Mouse (Mus musculus) kidney, postnatal 36 days (tissue): ENCODE measurements at regions not wholly inside any gene's neighbourhood (a gene's known extent, or its start where the extent isn't known, plus 50 kb on each side); places are given as distances from the start of the nearest gene placed in this dataset.

ENCODE experiments used
- DNase-seq, 2 experiments: peaks; one replicate each; pipeline ENCODE4 v3.0.0; 2021 to 2022; ENCODE audit warnings: mixed read lengths in 2 of 2

GRCm38 (mm10) chr2:47053689-47054088 is 1760.2 kb upstream of the Acvr2a start:
- no peak for DNase-seq

GRCm38 (mm10) chr2:47074191-47074590 is 1739.7 kb upstream of the Acvr2a start:
- DNase-seq = no peak

GRCm38 (mm10) chr2:47075225-47075624 is 1738.7 kb upstream of the Acvr2a start:
- DNase-seq = no peak

- peak; percentile 2 to 8 for DNase-seq
Observed at GRCm38 (mm10) chr2:47088635-47089034, 1725.3 kb upstream of the Acvr2a start.

- DNase-seq = no peak
Observed at GRCm38 (mm10) chr2:47095993-47096392, 1717.9 kb upstream of the Acvr2a start.

GRCm38 (mm10) chr2:47139435-47139834 is 1674.5 kb upstream of the Acvr2a start:
- no peak for DNase-seq

GRCm38 (mm10) chr2:47184067-47184802 is 1629.7 kb upstream of the Acvr2a start:
- DNase-seq = no peak
